Mouse (Mus musculus): ENCODE data around the gene Eif5b. TPM values are rescaled to one million over a fixed set of nuclear protein-coding genes. Genes with fewer than 3 reads are reported as not detected.
A peak's percentile ranks its signal among the peaks of the same experiment; 100 is the strongest.
"Not testable (repeated sequence)": the region's sequence is repeated elsewhere in the genome, so short reads cannot be mapped to it uniquely, and the experiment has no call there.

Eif5b gene
- polyA plus RNA-seq, 1 experiment = 46.4 TPM

DNA sequence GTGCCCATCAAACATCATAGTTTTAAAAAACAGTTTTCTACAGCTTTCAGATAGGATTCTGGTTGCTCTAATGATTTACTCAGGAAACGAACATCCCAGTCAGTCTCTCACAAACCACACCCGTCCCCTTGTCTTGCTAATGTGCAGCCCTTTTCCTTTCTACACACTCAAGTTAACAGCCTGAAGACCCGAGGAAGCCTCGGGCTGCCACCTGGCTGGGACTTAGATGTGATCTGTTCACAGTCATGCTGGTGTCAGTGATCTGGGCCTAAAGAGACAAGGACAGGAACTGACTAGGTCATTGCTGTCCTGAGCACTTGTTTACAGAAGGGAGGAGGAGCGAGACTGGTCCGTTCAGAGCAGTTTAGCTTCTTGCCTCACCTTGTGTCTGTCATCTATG is 60.6 kb downstream of the Eif5b start:
- no peaks in the 10 kb centered on the region for H3K27me3 ChIP-seq (ENCODE audit: control insufficient read depth, insufficient read depth, low read length)
- no peak overlapping the region for H3K4me3 ChIP-seq (ENCODE audit: control insufficient read depth, low read depth, low read length)
- no peaks in the 10 kb centered on the region for H3K4me1 ChIP-seq (ENCODE audit: control insufficient read depth, insufficient read depth, low read length)
- H3K27ac ChIP-seq (ENCODE audit: control insufficient read depth, insufficient read depth, low read depth, low read length) = no peak overlapping the region
- TF ChIP-seq CTCF (IDR thresholded peaks at IDR 0.05; ENCODE audit: control insufficient read depth, insufficient read depth, insufficient replicate concordance, low read depth, low read length) = no peak
- TF ChIP-seq POLR2A (IDR thresholded peaks at IDR 0.05; ENCODE audit: control insufficient read depth, low read depth, low read length) = no peak
- H3K36me3 ChIP-seq (ENCODE audit: control insufficient read depth, insufficient read depth, low read length) = peaks cover 1% of the 10 kb centered on the region; the same call in 1 of the 2 replicates

GRCm38 (mm10) chr1:38062156-38062555 is 64.3 kb downstream of the Eif5b start:
- H3K4me1 ChIP-seq (ENCODE audit: control insufficient read depth, insufficient read depth, low read length); H3K27ac ChIP-seq (ENCODE audit: control insufficient read depth, insufficient read depth, low read depth, low read length); H3K4me3 ChIP-seq (ENCODE audit: control insufficient read depth, low read depth, low read length); H3K27me3 ChIP-seq (ENCODE audit: control insufficient read depth, insufficient read depth, low read length); H3K36me3 ChIP-seq (ENCODE audit: control insufficient read depth, insufficient read depth, low read length): not testable (repeated sequence)

DNA sequence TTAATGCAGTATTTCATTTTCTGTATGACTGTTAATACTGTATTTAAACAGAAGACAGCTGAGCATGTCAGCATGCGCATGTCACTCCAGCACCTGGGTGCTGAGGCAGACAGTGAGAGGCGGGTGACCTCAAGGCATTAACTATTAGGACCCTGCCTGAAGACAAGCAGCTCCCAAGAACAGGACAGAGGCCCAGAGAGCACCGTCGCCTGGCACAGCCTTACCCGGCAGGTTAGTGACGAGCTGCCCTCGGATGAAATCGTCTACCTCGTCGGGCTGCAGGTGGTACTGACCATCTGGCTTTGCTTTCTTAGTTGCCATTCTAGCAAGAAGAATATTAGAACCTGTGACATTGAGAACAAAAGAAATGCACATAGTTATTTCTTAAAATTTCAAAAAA is 69.5 kb downstream of the Eif5b start:
- peaks cover 3% of the 10 kb centered on the region; the same call in 1 of the 2 replicates for H3K36me3 ChIP-seq (ENCODE audit: control insufficient read depth, insufficient read depth, low read length)
- no peaks in the 10 kb centered on the region for H3K27me3 ChIP-seq (ENCODE audit: control insufficient read depth, insufficient read depth, low read length)
- TF ChIP-seq POLR2A (IDR thresholded peaks at IDR 0.05; ENCODE audit: control insufficient read depth, low read depth, low read length) (no peak), CTCF (IDR thresholded peaks at IDR 0.05; ENCODE audit: control insufficient read depth, insufficient read depth, insufficient replicate concordance, low read depth, low read length) (no peak)
- H3K4me1 ChIP-seq (ENCODE audit: control insufficient read depth, insufficient read depth, low read length) = no peaks in the 10 kb centered on the region
- no peak overlapping the region for H3K27ac ChIP-seq (ENCODE audit: control insufficient read depth, insufficient read depth, low read depth, low read length)
- H3K4me3 ChIP-seq (ENCODE audit: control insufficient read depth, low read depth, low read length) = no peak overlapping the region

- TF ChIP-seq POLR2A (IDR thresholded peaks at IDR 0.05; ENCODE audit: control insufficient read depth, low read depth, low read length) (no peak), CTCF (IDR thresholded peaks at IDR 0.05; ENCODE audit: control insufficient read depth, insufficient read depth, insufficient replicate concordance, low read depth, low read length) (no peak)
- H3K4me1 ChIP-seq (ENCODE audit: control insufficient read depth, insufficient read depth, low read length) = no peaks in the 10 kb centered on the region
- no peak overlapping the region for H3K4me3 ChIP-seq (ENCODE audit: control insufficient read depth, low read depth, low read length)
- peaks cover 3% of the 10 kb centered on the region; the same call in 1 of the 2 replicates for H3K36me3 ChIP-seq (ENCODE audit: control insufficient read depth, insufficient read depth, low read length)
- no peak overlapping the region for H3K27ac ChIP-seq (ENCODE audit: control insufficient read depth, insufficient read depth, low read depth, low read length)
- no peaks in the 10 kb centered on the region for H3K27me3 ChIP-seq (ENCODE audit: control insufficient read depth, insufficient read depth, low read length)
Observed at GRCm38 (mm10) chr1:38071326-38071725, 73.5 kb downstream of the Eif5b start.

DNA sequence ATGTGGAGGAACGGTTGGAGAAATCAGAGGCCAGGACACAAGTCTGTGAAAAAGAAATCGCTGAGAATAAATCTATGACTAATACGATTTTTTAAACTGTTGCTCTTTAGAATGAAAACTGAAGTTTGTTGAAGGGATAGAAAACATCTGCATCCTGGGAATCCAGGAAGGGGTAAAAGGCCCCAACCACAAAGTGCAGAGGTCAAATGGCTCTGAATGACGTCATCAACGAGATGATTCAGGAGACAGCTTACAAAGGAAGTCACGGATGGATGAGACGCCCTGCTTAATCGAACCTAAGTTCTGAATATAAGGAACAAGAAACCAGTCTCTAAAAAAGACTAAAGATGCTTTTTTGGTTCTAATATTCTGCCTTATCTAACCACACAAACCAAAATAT is 83.5 kb downstream of the Eif5b start:
- Histone ChIP-seq H3K27me3 (ENCODE audit: control insufficient read depth, insufficient read depth, low read length) (no peaks in the 10 kb centered on the region), H3K4me3 (ENCODE audit: control insufficient read depth, low read depth, low read length) (no peak overlapping the region), H3K27ac (ENCODE audit: control insufficient read depth, insufficient read depth, low read depth, low read length) (no peak overlapping the region), H3K4me1 (ENCODE audit: control insufficient read depth, insufficient read depth, low read length) (no peaks in the 10 kb centered on the region), H3K36me3 (ENCODE audit: control insufficient read depth, insufficient read depth, low read length) (peaks cover 1% of the 10 kb centered on the region; the same call in 1 of the 2 replicates)
- no peak for TF ChIP-seq POLR2A (IDR thresholded peaks at IDR 0.05; ENCODE audit: control insufficient read depth, low read depth, low read length)
- TF ChIP-seq CTCF (IDR thresholded peaks at IDR 0.05; ENCODE audit: control insufficient read depth, insufficient read depth, insufficient replicate concordance, low read depth, low read length) = no peak

GRCm38 (mm10) chr1:38103214-38103613 is 105.4 kb downstream of the Eif5b start:
- Histone ChIP-seq H3K27ac (ENCODE audit: control insufficient read depth, insufficient read depth, low read depth, low read length) (no peak overlapping the region), H3K27me3 (ENCODE audit: control insufficient read depth, insufficient read depth, low read length) (no peaks in the 10 kb centered on the region), H3K4me1 (ENCODE audit: control insufficient read depth, insufficient read depth, low read length) (no peaks in the 10 kb centered on the region), H3K36me3 (ENCODE audit: control insufficient read depth, insufficient read depth, low read length) (no peaks in the 10 kb centered on the region; the same call in 1 of the 2 replicates), H3K4me3 (ENCODE audit: control insufficient read depth, low read depth, low read length) (no peak overlapping the region)
- TF ChIP-seq CTCF (IDR thresholded peaks at IDR 0.05; ENCODE audit: control insufficient read depth, insufficient read depth, insufficient replicate concordance, low read depth, low read length) (no peak), POLR2A (IDR thresholded peaks at IDR 0.05; ENCODE audit: control insufficient read depth, low read depth, low read length) (no peak)

GRCm38 (mm10) chr1:38103813-38104212 is 106.0 kb downstream of the Eif5b start:
- Histone ChIP-seq H3K27me3 (ENCODE audit: control insufficient read depth, insufficient read depth, low read length) (no peaks in the 10 kb centered on the region), H3K36me3 (ENCODE audit: control insufficient read depth, insufficient read depth, low read length) (no peaks in the 10 kb centered on the region; the same call in 1 of the 2 replicates), H3K4me1 (ENCODE audit: control insufficient read depth, insufficient read depth, low read length) (no peaks in the 10 kb centered on the region), H3K27ac (ENCODE audit: control insufficient read depth, insufficient read depth, low read depth, low read length) (peak overlapping the region; percentile 62; the same call in 1 of the 2 replicates), H3K4me3 (ENCODE audit: control insufficient read depth, low read depth, low read length) (no peak overlapping the region)
- TF ChIP-seq CTCF (IDR thresholded peaks at IDR 0.05; ENCODE audit: control insufficient read depth, insufficient read depth, insufficient replicate concordance, low read depth, low read length) = no peak
- TF ChIP-seq POLR2A (IDR thresholded peaks at IDR 0.05; ENCODE audit: control insufficient read depth, low read depth, low read length) = no peak

Other genes with a start within 250 kb of the Eif5b start
- 31.1 and 36.4 TPM in 2 replicates for gene Tsga10, start 131.6 kb upstream of the Eif5b start, polyA plus RNA-seq (2012; rRNA removed)
- 2.8 and 3.3 TPM in 2 replicates for gene Lipt1, start 126.3 kb upstream of the Eif5b start, polyA plus RNA-seq (2012; rRNA removed)
- gene Mitd1, start 107.6 kb upstream of the Eif5b start, polyA plus RNA-seq (2012; rRNA removed) = 1.2 and 1.8 TPM in 2 replicates
- 64.9 and 71.3 TPM in 2 replicates for gene Mrpl30, start 107.5 kb upstream of the Eif5b start, polyA plus RNA-seq (2012; rRNA removed)
- gene Lyg2, start 81.5 kb upstream of the Eif5b start, polyA plus RNA-seq (2012; rRNA removed) = not detected in 2 replicates
- gene Lyg1, start 40.3 kb upstream of the Eif5b start, polyA plus RNA-seq (2012; rRNA removed) = not detected in 2 replicates
- gene Txndc9, start 117 bp upstream of the Eif5b start, polyA plus RNA-seq (2012; rRNA removed) = 23.8 and 27.6 TPM in 2 replicates
- gene Rev1, start 131.8 kb downstream of the Eif5b start, polyA plus RNA-seq (2012; rRNA removed) = 20.0 and 21.3 TPM in 2 replicates

All from testis, adult 2 months (tissue).